Mouse (Mus musculus) cerebellum, adult 2 months (tissue): ENCODE measurements around the gene Neurog1.

Experiments used
- CTCF ChIP-seq: fragments of 200-500 bp; IDR thresholded peaks from 2 replicates; pipeline ENCODE4 v1.5.1; 2011; ENCODE audit warnings: low read depth, mild to moderate bottlenecking, control low read depth, low read length, moderate library complexity, borderline replicate concordance; ENCODE audit not compliant: insufficient read depth
- POLR2A ChIP-seq: fragments of 200-500 bp; IDR thresholded peaks from 2 replicates; pipeline ENCODE4 v1.6.1; 2011; ENCODE audit warnings: low read length, control low read depth, borderline replicate concordance; ENCODE audit not compliant: insufficient read depth

- no peak for TF ChIP-seq POLR2A
- no peak for TF ChIP-seq CTCF
These were observed 5.6 kb upstream of the Neurog1 start for GRCm38 (mm10) chr13:56257469-56258153.
